Mouse (Mus musculus): ENCODE measurements around the gene Tek. TPM values are rescaled to one million over a fixed set of nuclear protein-coding genes. Genes with fewer than 3 reads are reported as not detected.

Tek gene
- total RNA-seq, 2 experiments from 2014 or later: 7.6 to 9.2 TPM

- Histone ChIP-seq H3K4me3 (no peak overlapping the region), H3K27ac (no peak overlapping the region)
- TF ChIP-seq CTCF (conservative IDR thresholded peaks at IDR 0.05): no peak
- no peak for DNase-seq (ENCODE audit: low spot score in 2 of 2)
Observed at GRCm38 (mm10) chr4:94745749-94746148, 6.7 kb downstream of the Tek start.

- H3K4me3 ChIP-seq: no peak overlapping the region
- TF ChIP-seq CTCF (conservative IDR thresholded peaks at IDR 0.05): no peak
- no peak for DNase-seq (ENCODE audit: low spot score in 2 of 2)
- no peak overlapping the region for H3K27ac ChIP-seq
Observed at GRCm38 (mm10) chr4:94746387-94746811, 7.3 kb downstream of the Tek start.

- Histone ChIP-seq H3K4me3 (no peak overlapping the region), H3K27ac (peak overlapping the region; percentile 46)
- no peak for TF ChIP-seq CTCF (conservative IDR thresholded peaks at IDR 0.05)
- no peak for DNase-seq (ENCODE audit: low spot score in 2 of 2)
Observed at GRCm38 (mm10) chr4:94747338-94747737, 8.2 kb downstream of the Tek start.

GRCm38 (mm10) chr4:94752512-94752911, 13.4 kb downstream of the Tek start:
- TF ChIP-seq CTCF (conservative IDR thresholded peaks at IDR 0.05): no peak
- Histone ChIP-seq H3K4me3 (no peak overlapping the region), H3K27ac (no peak overlapping the region)
- DNase-seq (ENCODE audit: low spot score in 2 of 2): no peak

GRCm38 (mm10) chr4:94765217-94765616, 26.1 kb downstream of the Tek start:
- no peak for TF ChIP-seq CTCF (conservative IDR thresholded peaks at IDR 0.05)
- no peak for DNase-seq (ENCODE audit: low spot score in 2 of 2)
- Histone ChIP-seq H3K27ac (no peak overlapping the region), H3K4me3 (no peak overlapping the region)

GRCm38 (mm10) chr4:94766176-94766575, 27.1 kb downstream of the Tek start:
- H3K27ac ChIP-seq: no peak overlapping the region
- H3K4me3 ChIP-seq: no peak overlapping the region
- TF ChIP-seq CTCF (conservative IDR thresholded peaks at IDR 0.05): no peak
- no peak for DNase-seq (ENCODE audit: low spot score in 2 of 2)

GRCm38 (mm10) chr4:94768624-94769023, 29.5 kb downstream of the Tek start:
- no peak overlapping the region for H3K4me3 ChIP-seq
- DNase-seq (ENCODE audit: low spot score in 2 of 2): no peak
- TF ChIP-seq CTCF (conservative IDR thresholded peaks at IDR 0.05): no peak
- no peak overlapping the region for H3K27ac ChIP-seq

- TF ChIP-seq CTCF (conservative IDR thresholded peaks at IDR 0.05): no peak
- Histone ChIP-seq H3K4me3 (no peak overlapping the region), H3K27ac (no peak overlapping the region)
- no peak for DNase-seq (ENCODE audit: low spot score in 2 of 2)
Observed at GRCm38 (mm10) chr4:94781043-94781442, 42.0 kb downstream of the Tek start.

GRCm38 (mm10) chr4:94785921-94786320, 46.8 kb downstream of the Tek start:
- TF ChIP-seq CTCF (conservative IDR thresholded peaks at IDR 0.05): no peak
- DNase-seq (ENCODE audit: low spot score in 2 of 2): no peak
- H3K27ac ChIP-seq: no peak overlapping the region
- H3K4me3 ChIP-seq: no peak overlapping the region

- no peak overlapping the region for H3K4me3 ChIP-seq
- DNase-seq (ENCODE audit: low spot score in 2 of 2): no peak
- H3K27ac ChIP-seq: no peak overlapping the region
- TF ChIP-seq CTCF (conservative IDR thresholded peaks at IDR 0.05): no peak
Observed at GRCm38 (mm10) chr4:94803187-94803586, 64.1 kb downstream of the Tek start.

GRCm38 (mm10) chr4:94810616-94811015, 71.5 kb downstream of the Tek start:
- Histone ChIP-seq H3K27ac (no peak overlapping the region), H3K4me3 (no peak overlapping the region)
- DNase-seq (ENCODE audit: low spot score in 2 of 2): no peak
- no peak for TF ChIP-seq CTCF (conservative IDR thresholded peaks at IDR 0.05)

GRCm38 (mm10) chr4:94826891-94827290, 87.8 kb downstream of the Tek start:
- Histone ChIP-seq H3K27ac (no peak overlapping the region), H3K4me3 (no peak overlapping the region)
- DNase-seq (ENCODE audit: low spot score in 2 of 2): no peak
- no peak for TF ChIP-seq CTCF (conservative IDR thresholded peaks at IDR 0.05)

- Histone ChIP-seq H3K27ac (no peak overlapping the region), H3K4me3 (no peak overlapping the region)
- TF ChIP-seq CTCF (conservative IDR thresholded peaks at IDR 0.05): peak; percentile 64
Observed at GRCm38 (mm10) chr4:94827429-94827828, 88.3 kb downstream of the Tek start.

GRCm38 (mm10) chr4:94829924-94830386, 90.9 kb downstream of the Tek start:
- no peak overlapping the region for H3K4me3 ChIP-seq
- no peak for TF ChIP-seq CTCF (conservative IDR thresholded peaks at IDR 0.05)
- no peak for DNase-seq (ENCODE audit: low spot score in 2 of 2)
- peak overlapping the region; percentile 32; the same call in 1 of the 2 replicates for H3K27ac ChIP-seq

More at GRCm38 (mm10) chr4:94827429-94827828, 88.3 kb downstream of the Tek start:
- no peak for DNase-seq (ENCODE audit: low spot score in 2 of 2)

- H3K4me3 ChIP-seq: no peak overlapping the region
- no peak for DNase-seq (ENCODE audit: low spot score in 2 of 2)
- no peak overlapping the region for H3K27ac ChIP-seq
- no peak for TF ChIP-seq CTCF (conservative IDR thresholded peaks at IDR 0.05)
Observed at GRCm38 (mm10) chr4:94837061-94837460, 98.0 kb downstream of the Tek start.
